Mouse (Mus musculus): ENCODE data around the gene Arhgef33.
"Not testable (repeated sequence)": the region's sequence is repeated elsewhere in the genome, so short reads cannot be mapped to it uniquely, and the experiment has no call there.

The Arhgef33 gene

DNA sequence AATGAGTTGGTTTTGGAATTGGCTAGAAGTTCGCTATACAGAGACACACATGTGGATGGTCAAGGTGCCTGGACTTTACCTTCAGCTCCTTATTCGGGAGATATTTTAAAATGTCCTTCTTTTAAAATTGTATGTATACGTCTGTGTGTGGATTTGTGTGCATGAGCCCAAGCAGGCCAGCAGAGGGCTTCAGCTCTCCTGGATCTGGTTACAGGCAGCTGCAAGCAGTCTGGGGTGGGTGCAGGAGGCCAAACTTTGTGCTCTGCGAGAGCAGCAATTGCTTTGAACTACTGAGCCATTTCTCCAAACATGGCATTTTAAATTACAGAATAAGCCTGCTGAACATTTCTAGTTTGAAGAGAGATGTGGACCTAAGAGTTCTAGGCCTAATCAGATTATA is 38.1 kb downstream of the Arhgef33 start:
- DNase-seq (ENCODE audit: low read depth in 2 of 2, low spot score in 2 of 2), result no peak

GRCm38 (mm10) chr17:80346591-80347125 is 39.5 kb downstream of the Arhgef33 start:
- DNase-seq (ENCODE audit: low read depth in 2 of 2, low spot score in 2 of 2), result no peak

GRCm38 (mm10) chr17:80347234-80347633 is 40.0 kb downstream of the Arhgef33 start:
- DNase-seq (ENCODE audit: low read depth in 2 of 2, low spot score in 2 of 2), result no peak

DNA sequence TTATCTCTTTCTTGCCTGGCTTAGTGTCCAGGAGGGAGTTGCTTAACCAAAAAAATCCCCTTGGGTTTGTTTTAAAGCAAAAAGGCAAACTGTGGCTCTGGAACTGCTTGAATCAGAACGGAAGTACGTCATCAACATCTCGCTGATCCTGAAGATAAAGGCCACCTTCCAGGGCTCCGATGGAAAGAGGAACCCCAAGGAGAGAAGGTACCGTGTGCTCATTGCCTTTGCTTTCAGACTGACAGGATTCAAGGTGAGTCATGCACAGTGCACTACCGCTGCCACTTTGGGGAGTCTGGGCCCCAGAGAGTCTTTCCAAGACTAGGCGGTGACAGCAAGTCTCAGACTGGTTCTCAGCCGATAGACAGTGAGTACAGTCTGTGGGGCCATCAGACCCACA is 53.0 kb downstream of the Arhgef33 start:
- DNase-seq (ENCODE audit: low read depth in 2 of 2, low spot score in 2 of 2), result no peak

- DNase-seq (ENCODE audit: low read depth in 2 of 2, low spot score in 2 of 2), result no peak
These were observed 60.1 kb downstream of the Arhgef33 start for GRCm38 (mm10) chr17:80367276-80367675.

GRCm38 (mm10) chr17:80368606-80369005 is 61.4 kb downstream of the Arhgef33 start:
- no peak for DNase-seq (ENCODE audit: low read depth in 2 of 2, low spot score in 2 of 2)

DNA sequence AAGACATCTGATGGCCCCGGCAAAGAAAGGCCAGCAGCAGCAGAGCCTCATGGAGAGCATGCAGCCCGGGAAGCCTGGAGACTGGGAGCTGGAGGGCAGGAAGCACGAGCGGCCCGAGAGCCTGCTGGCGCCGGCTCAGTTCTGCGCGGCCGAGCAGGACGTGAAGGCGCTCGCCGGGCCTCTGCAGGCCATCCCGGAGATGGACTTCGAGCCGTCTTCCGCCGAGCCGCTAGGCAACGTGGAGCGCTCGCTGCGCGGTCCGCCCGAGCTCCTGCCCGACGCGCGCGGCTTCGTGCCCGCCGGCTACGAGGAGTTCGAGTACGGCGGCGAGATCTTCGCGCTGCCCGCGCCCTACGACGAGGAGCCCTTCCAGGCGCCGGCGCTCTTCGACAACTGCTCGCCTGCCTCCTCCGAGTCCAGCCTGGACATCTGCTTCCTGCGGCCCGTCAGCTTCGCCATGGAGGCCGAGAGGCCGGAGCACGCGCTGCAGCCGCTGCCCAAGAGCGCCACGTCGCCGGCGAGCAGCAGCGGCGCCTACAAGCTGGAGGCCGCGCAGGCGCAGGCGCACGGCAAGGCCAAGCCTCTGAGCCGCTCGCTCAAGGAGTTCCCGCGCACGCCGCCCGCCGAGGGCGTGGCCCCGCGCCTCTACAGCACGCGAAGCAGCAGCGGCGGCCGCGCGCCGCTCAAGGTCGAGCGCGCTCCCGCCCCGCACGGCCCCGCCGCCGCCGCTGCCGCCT is 66.0 kb downstream of the Arhgef33 start, which contains the start of gene Gm10190:
Gene Gm10190 (minus strand): TSS at position 553 of the 737 bp plus-strand sequence.
- peak; percentile 78 to 79 for DNase-seq (ENCODE audit: low read depth in 2 of 2, low spot score in 2 of 2)

DNA sequence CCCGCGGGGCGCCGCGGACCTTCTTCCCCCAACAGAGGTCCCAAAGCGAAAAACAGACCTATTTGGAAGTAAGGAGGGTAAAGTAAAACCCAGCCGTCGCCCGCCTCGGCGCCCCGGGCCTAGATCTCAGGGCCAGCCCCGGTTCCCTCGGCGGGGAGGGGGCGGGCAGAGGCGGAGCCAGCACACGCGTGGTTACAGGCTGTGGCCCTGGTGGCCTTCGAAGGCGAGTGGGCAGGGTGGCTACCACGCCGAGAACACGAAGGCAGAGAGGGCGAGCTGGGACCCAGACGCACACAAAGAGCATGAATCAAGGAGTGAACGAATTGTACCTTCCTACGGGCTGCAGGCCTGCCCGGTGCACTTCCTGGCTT is 66.5 kb downstream of the Arhgef33 start:
- no peak for DNase-seq (ENCODE audit: low read depth in 2 of 2, low spot score in 2 of 2)

GRCm38 (mm10) chr17:80378386-80378785 is 71.2 kb downstream of the Arhgef33 start:
- not testable (repeated sequence) for DNase-seq (ENCODE audit: low read depth in 2 of 2, low spot score in 2 of 2)

GRCm38 (mm10) chr17:80385671-80386070 is 78.5 kb downstream of the Arhgef33 start:
- DNase-seq (ENCODE audit: low read depth in 2 of 2, low spot score in 2 of 2), result no peak

DNA sequence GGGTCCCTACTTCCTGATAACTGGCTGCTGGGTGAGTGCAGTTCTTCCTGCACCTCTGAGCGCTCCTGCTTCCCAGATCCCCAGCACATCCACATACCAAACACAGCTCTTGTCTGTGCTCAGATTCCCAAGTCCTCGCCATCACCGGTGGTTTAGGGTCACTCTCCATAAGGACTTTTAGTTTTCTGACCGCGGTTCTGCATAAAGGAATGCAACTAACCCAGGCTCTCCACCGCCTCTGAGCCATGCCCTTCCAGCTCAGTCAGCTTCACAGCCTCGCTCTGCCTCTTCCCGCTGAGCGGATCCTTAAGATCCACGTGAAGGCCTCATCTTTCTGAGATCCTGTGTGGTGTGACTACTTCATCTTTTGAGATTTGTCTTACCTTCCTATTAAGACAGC is 82.8 kb downstream of the Arhgef33 start:
- no peak for DNase-seq (ENCODE audit: low read depth in 2 of 2, low spot score in 2 of 2)

GRCm38 (mm10) chr17:80391423-80392403 is 84.5 kb downstream of the Arhgef33 start:
- peak; percentile 64 to 76 for DNase-seq (ENCODE audit: low read depth in 2 of 2, low spot score in 2 of 2)

DNA sequence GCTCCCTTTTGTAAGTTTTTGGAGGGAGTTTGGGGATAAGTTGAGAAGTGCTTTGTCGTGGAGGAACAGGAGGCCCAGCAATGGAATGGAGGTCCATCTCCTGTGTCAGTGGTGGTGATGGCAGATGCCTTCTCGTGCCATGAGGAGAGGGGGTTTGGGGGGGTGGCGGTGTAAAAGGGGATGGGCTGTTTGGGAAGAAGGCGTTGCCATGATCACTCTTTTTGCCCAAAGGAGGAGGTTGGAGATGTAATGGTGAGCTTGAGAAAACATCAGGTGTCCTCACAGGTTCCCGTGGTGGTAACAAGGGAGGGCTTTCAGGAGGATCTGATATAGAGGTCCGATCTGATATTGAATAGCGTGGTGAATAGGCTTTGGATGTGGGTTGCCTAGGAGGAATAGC is 91.0 kb downstream of the Arhgef33 start:
- no peak for DNase-seq (ENCODE audit: low read depth in 2 of 2, low spot score in 2 of 2)

DNA sequence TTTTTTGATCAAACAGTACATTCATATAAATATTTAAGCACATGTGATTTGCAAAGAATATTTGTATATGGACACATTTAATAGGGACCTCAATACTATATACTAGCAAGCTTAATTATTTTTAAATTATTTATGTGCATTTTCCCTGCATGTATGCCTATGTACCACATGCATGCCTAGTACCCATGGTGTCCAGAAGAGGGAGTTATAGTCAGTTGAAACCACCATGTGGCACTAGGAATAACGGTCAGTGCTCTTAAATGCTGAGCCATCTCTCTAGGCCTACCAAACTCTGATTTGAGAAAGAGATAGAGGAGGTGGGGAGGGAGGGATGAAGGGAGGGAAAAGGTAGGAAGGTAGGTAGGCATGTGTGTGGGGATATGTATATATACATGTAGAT is 104.0 kb downstream of the Arhgef33 start:
- DNase-seq (ENCODE audit: low read depth in 2 of 2, low spot score in 2 of 2), result no peak

- DNase-seq (ENCODE audit: low read depth in 2 of 2, low spot score in 2 of 2), result peak in 1 of 2 experiments; percentile 15
These were observed 111.5 kb downstream of the Arhgef33 start for GRCm38 (mm10) chr17:80418572-80419210.

- no peak for DNase-seq (ENCODE audit: low read depth in 2 of 2, low spot score in 2 of 2)
These were observed 113.8 kb downstream of the Arhgef33 start for GRCm38 (mm10) chr17:80420998-80421397.

GRCm38 (mm10) chr17:80426171-80426570 is 119.0 kb downstream of the Arhgef33 start:
- DNase-seq (ENCODE audit: low read depth in 2 of 2, low spot score in 2 of 2), result no peak

DNA sequence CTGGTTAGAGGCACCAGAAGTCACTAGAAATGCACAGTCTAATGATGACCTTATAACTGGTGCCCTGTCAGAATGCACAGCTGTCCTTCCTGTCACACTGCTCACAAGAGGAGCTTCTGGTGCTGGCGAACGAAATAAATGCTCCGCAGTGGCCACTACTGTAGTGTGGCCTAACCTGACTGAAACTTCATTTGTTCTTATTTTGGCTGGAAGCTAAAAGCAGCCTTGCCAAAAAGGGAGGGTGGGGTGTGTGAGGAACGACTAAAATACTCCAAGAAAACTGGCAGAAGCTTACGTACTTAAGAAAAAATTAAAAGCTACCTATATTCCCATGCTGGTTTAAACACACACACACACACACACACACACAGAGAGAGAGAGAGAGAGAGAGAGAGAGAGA is 119.7 kb downstream of the Arhgef33 start:
- DNase-seq (ENCODE audit: low read depth in 2 of 2, low spot score in 2 of 2), result no peak

- no peak for DNase-seq (ENCODE audit: low read depth in 2 of 2, low spot score in 2 of 2)
These were observed 120.8 kb downstream of the Arhgef33 start for GRCm38 (mm10) chr17:80427966-80428365.

DNA sequence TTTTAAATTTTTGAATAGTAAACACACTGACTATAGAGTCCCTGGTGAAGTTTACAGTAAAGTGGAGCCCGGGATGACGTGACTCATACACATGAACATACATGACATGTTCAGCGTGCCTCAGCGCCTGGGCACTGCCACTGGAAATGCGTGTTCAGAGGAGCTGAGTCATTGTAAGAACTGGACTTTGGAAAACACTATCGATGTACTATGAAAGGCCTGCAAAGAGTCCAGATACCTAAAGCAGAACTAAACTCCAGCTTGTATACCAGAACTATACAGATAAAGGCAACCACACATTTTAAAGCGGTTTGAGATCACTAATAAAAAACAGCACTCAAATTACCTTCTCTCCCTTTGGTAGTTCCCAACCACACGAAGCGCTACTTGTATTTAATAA is 124.8 kb downstream of the Arhgef33 start:
- no peak for DNase-seq (ENCODE audit: low read depth in 2 of 2, low spot score in 2 of 2)

- no peak for DNase-seq (ENCODE audit: low read depth in 2 of 2, low spot score in 2 of 2)
These were observed 127.2 kb downstream of the Arhgef33 start for GRCm38 (mm10) chr17:80434430-80434829.
